Mouse (Mus musculus): ENCODE results near the gene Prox2.

- TF ChIP-seq CTCF (IDR thresholded peaks at IDR 0.05; ENCODE audit: control insufficient read depth, insufficient read depth, low read length) (no peak), POLR2A (IDR thresholded peaks at IDR 0.05; ENCODE audit: borderline replicate concordance, control insufficient read depth, low read depth, low read length) (no peak)
These were observed 13.1 kb upstream of the Prox2 start for GRCm38 (mm10) chr12:85123645-85124044.

Measured in bone marrow, adult 2 months (tissue).